Mouse (Mus musculus): ENCODE measurements around the gene Ppp2r2c.

The Ppp2r2c gene

GRCm38 (mm10) chr5:36894604-36895368 is 26.5 kb downstream of the Ppp2r2c start:
- DNase-seq (ENCODE audit: extremely low read depth, insufficient read length, low spot score), result no peak

- DNase-seq (ENCODE audit: extremely low read depth, insufficient read length, low spot score), result no peak
Observed at GRCm38 (mm10) chr5:36895621-36896573, 27.6 kb downstream of the Ppp2r2c start.

DNA sequence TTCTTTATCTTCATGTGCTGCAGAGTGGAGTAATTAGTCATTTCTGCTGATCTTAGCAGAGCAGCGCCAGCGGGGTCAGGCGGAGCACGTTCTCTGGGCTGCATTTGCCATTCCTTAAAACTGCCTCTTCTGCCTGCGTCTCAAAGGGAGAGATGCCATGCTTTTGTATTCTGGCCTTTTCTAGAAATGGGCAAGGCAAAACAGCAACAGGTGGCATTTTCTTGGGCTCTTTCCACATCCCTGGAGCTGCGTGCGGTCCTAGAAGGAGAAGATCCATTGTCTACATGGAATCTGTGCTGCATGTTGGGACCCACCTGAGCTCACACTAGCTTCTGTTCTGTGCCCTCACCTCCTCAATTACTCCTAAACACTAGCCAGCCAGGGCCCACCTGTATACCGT is 29.7 kb downstream of the Ppp2r2c start:
- no peak for DNase-seq (ENCODE audit: extremely low read depth, insufficient read length, low spot score)

GRCm38 (mm10) chr5:36898415-36899109 is 30.2 kb downstream of the Ppp2r2c start:
- DNase-seq (ENCODE audit: extremely low read depth, insufficient read length, low spot score), result no peak

DNA sequence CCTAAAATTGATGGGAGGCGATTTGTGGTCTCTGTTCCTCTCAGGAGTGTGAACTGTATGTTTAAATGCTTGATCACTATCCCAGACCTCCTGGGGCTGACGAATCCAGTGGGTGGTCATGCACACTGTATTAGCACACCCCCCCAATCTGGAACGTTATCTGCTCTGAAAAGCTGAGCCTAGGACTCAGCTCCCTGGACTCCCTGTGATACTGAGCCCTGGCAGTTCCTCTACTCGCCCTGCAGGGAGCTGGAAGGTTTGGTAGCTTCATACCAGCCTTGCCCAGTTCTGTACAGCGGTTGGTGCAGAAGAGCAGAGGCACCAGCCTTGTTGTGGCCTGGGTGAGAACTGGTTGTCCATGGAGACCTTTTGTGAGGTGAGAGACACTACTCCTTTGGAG is 31.1 kb downstream of the Ppp2r2c start:
- no peak for DNase-seq (ENCODE audit: extremely low read depth, insufficient read length, low spot score)

GRCm38 (mm10) chr5:36900189-36900619 is 31.9 kb downstream of the Ppp2r2c start:
- DNase-seq (ENCODE audit: extremely low read depth, insufficient read length, low spot score), result no peak

DNA sequence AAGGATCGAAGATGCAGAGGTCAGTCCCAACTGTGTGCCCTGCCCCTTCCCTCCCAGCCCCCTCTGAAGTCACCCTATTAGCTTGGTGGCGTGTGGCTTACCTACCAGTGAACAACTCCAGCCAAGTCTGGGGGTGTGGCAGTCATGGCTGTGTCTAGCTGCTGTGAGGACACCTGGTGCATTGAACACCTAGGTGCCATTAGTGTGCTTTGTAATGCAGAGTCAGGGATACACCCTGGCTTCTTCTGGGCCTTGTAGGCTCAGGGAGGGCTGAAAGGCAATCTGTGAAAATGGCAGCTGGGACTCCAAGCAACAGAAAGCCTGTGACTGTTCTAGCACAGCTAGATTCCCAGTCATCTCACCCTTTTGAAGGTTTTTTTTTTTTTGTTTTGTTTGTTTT is 34.5 kb downstream of the Ppp2r2c start:
- no peak for DNase-seq (ENCODE audit: extremely low read depth, insufficient read length, low spot score)

DNA sequence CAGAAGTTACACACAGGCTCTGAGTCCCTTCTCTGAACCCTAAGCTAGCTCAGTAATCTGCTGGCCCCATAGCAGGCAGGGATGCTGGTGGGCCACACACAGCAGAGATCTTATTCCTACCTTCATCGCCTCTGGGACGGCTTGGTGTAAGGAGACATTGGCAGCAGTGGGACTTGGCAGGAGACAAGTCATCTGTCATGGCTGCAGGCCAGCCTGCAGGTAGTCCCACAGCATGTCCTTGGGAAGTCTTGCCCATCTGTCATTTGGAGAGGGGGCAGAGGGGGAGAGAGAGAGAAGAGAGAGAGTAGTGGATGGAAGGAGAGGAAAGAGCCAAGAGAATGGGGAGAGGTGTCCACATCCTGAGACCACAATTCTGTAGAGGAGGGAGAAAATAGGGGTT is 35.8 kb downstream of the Ppp2r2c start:
- DNase-seq (ENCODE audit: extremely low read depth, insufficient read length, low spot score), result no peak

- DNase-seq (ENCODE audit: extremely low read depth, insufficient read length, low spot score), result no peak
Observed at GRCm38 (mm10) chr5:36904703-36905102, 36.4 kb downstream of the Ppp2r2c start.

DNA sequence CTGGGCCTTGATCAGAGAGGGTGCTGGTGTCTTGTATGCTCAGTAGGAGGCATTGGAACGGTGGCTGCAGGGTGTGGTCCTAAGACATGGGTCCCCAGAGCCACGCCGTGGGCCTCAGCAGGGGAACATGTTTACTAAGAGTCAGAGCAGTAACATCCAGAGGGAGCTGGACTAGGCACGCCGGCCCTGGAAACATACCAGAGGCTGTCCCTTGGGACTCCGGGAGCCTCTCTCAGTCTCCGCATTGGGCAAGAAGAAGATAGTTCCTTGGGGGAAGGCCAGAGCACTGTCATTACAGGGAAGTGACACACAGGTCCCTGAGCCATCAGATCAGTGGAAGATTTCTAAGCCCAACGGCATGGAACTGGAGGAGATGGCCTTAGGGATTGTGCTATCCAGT is 36.9 kb downstream of the Ppp2r2c start:
- DNase-seq (ENCODE audit: extremely low read depth, insufficient read length, low spot score), result peak; percentile 72

- no peak for DNase-seq (ENCODE audit: extremely low read depth, insufficient read length, low spot score)
Observed at GRCm38 (mm10) chr5:36907695-36908094, 39.4 kb downstream of the Ppp2r2c start.

GRCm38 (mm10) chr5:36909545-36909944 is 41.2 kb downstream of the Ppp2r2c start:
- DNase-seq (ENCODE audit: extremely low read depth, insufficient read length, low spot score), result no peak

DNA sequence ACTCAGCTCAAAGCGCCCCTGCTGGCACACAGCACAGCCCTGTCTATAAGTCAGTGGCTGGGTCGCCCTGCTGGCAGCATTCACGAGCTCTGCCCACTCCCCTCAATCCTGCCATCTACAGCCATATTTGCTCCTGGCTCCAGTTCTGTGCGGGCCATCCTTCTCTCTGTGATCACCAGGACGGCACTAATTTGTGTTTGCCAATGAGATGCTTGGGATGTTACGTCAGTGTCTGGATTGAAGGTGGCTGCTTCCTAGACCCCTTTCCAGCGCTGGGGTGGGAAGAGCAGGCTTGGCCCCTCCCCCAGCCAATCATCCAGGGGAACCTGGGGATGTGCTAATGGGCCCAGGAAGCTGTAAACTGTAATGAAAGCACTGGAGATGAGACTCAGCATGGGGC is 42.7 kb downstream of the Ppp2r2c start:
- no peak for DNase-seq (ENCODE audit: extremely low read depth, insufficient read length, low spot score)

DNA sequence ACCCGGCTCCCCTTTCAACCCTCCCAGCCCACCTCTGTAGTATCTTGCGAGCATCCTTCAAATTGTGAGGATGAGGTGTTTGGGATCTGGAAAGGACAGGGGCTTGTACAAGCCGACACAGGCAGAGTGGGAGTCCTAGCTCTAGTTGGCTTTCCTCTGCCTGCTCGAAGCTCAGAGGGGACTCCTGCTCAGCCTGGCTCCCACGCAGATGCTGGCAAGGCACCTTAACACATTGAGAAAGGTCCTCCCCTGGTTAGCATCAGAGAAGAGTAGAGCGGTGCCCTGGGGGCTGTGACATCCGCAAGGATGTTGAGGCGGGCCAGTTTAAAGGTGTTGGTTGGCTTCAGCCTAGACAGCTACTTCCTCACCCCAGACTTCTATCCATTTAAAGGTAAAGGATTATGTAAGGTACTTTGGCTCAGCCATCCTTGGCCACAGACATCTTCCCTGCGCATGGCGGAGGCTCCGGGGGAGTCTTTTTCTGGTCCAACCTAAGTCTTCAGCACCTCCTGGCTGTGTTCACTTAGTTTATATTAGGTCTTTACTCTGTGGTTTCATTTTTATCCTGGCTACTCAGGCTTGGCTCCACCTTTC is 43.5 kb downstream of the Ppp2r2c start:
- no peak for DNase-seq (ENCODE audit: extremely low read depth, insufficient read length, low spot score)

DNA sequence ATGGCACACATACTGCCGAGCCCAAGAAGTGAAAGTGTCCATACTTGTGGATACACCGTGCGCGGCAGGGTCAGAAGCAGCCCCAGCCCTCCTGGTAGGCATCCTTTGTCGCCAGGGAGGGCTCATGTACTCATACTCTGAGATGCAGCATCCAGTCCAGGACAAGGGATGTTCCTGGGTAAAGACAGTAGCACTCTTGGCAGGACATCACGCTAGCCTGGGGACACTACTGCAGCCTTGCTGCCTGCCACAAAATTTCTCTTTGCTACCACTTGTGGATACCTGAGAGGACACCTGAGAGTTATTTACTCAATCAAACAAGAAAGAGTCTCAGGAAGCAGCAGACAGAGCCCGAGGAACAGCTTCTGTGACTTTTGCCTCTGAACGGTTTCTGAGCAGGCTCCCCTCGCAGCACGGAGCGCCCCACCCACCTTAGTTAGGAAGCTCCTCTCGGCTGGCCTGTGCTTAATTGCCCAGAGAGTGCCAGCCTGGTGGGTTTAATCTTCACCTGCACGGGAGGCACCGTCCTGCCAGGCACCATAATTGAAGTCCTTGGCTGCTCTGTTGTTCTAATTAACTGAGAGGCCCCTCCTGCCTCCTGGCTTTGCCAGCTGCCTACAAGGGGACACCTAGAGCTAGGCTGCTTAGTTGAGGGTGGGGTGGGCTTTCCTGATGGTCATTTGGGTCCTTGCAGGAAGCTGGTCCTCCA is 44.4 kb downstream of the Ppp2r2c start:
- DNase-seq (ENCODE audit: extremely low read depth, insufficient read length, low spot score), result no peak

DNA sequence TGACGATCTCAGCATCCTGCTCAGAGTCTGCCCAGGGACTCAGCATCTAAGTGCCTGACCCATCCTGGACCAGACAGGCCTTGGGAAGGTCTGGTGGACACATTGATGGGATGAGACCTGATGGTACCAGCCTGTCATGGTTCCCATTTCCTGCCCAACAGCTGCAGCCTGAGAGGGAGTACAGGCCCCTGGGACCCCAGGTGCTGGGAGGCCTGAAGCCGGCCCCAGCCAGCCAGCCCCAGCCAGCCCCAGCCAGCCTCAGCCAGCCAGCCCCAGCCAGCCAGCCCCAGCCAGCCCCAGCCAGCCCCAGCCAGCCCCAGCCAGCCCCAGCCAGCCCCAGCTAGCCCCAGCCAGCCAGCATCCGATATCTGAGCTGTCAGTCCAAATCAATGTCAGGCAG is 46.9 kb downstream of the Ppp2r2c start:
- DNase-seq (ENCODE audit: extremely low read depth, insufficient read length, low spot score), result no peak

DNA sequence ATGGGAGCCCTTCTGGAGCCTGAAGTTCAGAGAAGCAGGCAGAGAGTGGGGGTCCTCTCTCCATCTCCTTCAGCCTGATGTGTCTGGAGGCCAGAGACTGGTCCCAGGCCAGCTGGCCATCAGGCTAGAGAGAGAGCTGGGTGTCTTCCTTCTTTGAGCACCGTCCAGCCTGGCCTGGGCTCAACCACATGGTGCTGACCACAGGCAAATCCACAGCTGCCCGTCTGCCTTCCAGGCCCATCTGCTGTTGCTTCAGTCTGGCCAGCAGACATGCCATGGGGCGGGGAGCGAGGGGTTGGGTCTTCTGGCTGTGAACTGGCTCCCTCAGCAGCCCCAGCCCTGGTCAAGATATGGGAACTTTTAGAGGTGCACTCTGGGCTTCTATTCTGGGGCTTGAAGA is 48.3 kb downstream of the Ppp2r2c start:
- no peak for DNase-seq (ENCODE audit: extremely low read depth, insufficient read length, low spot score)

DNA sequence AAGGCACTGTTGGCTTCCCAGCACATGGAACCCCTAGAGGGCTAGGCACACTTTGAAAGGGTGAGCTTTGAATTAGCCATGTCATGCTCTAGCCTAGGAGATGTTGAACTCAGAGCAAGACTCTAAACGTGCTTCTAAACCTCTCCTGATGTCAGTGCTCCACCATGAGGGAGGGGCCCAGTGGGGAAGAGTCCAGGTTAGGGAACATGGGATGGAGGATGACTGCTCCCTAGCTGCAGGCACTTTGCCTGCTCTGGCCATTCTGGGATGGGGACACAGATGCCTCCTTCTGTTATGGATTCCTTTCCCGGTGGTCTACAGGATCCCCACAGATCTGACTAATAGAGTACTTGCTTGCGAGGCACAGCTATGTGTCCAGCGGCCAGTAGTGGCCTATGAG is 48.9 kb downstream of the Ppp2r2c start:
- DNase-seq (ENCODE audit: extremely low read depth, insufficient read length, low spot score), result no peak

GRCm38 (mm10) chr5:36918016-36918415 is 49.7 kb downstream of the Ppp2r2c start:
- DNase-seq (ENCODE audit: extremely low read depth, insufficient read length, low spot score), result no peak

GRCm38 (mm10) chr5:36920072-36920471 is 51.8 kb downstream of the Ppp2r2c start:
- DNase-seq (ENCODE audit: extremely low read depth, insufficient read length, low spot score), result no peak

Data from 3134 (cell line).